Mouse (Mus musculus) liver, postnatal 0 days (tissue): ENCODE measurements at regions not wholly inside any gene's neighbourhood (a gene's known extent, or its start where the extent isn't known, plus 50 kb on each side); places are given as distances from the start of the nearest gene placed in this dataset.

Experiments
- CTCF ChIP-seq: sonication (generic); IDR thresholded peaks from 2 replicates; pipeline ENCODE4 v1.5.1; 2016; ENCODE audit warnings: antibody characterized with exemption, low read depth
- EP300 ChIP-seq: IDR thresholded peaks from 2 replicates; pipeline ENCODE4 v1.6.1; 2016; ENCODE audit warnings: antibody characterized with exemption, low read depth, mild to moderate bottlenecking

- no peak for TF ChIP-seq CTCF
- TF ChIP-seq EP300: no peak
Measured at GRCm38 (mm10) chrX:92791023-92791346, 191.6 kb upstream of the Mageb18 start.
